Mouse (Mus musculus) lung, postnatal 36 days (tissue): ENCODE results near the gene Ap3d1.

Source experiments
- DNase-seq: peaks from one replicate; pipeline ENCODE4 v3.0.0; 2022; ENCODE audit warnings: mixed read lengths

The Ap3d1 gene

GRCm38 (mm10) chr10:80702536-80703390 lies 39.3 kb downstream of the Ap3d1 start:
- peak; percentile 98 for DNase-seq

- DNase-seq = peak; percentile 100
Observed at GRCm38 (mm10) chr10:80701721-80702535, 40.1 kb downstream of the Ap3d1 start, which contains the start of the genes Mob3a and Izumo4. Mob3a (minus strand) TSS chr10:80701977. Izumo4 (plus strand) TSS chr10:80702184.

- DNase-seq = peak; percentile 27
Observed at GRCm38 (mm10) chr10:80700732-80701131, 41.3 kb downstream of the Ap3d1 start.

- DNase-seq = no peak
Observed at GRCm38 (mm10) chr10:80700038-80700504, 42.0 kb downstream of the Ap3d1 start.

- no peak for DNase-seq
Observed at GRCm38 (mm10) chr10:80698605-80699004, 43.5 kb downstream of the Ap3d1 start.

GRCm38 (mm10) chr10:80697812-80698211 lies 44.3 kb downstream of the Ap3d1 start:
- DNase-seq = no peak

- no peak for DNase-seq
Observed at GRCm38 (mm10) chr10:80697393-80697787, 44.7 kb downstream of the Ap3d1 start.

GRCm38 (mm10) chr10:80696502-80697392 lies 45.3 kb downstream of the Ap3d1 start:
- no peak for DNase-seq

GRCm38 (mm10) chr10:80695801-80696501 lies 46.1 kb downstream of the Ap3d1 start:
- peak; percentile 33 for DNase-seq

- peak; percentile 89 for DNase-seq
Observed at GRCm38 (mm10) chr10:80695186-80695585, 46.9 kb downstream of the Ap3d1 start.

- DNase-seq = no peak
Observed at GRCm38 (mm10) chr10:80694159-80694938, 47.7 kb downstream of the Ap3d1 start.

- DNase-seq = peak; percentile 40
Observed at GRCm38 (mm10) chr10:80693401-80694045, 48.5 kb downstream of the Ap3d1 start.

- peak; percentile 66 for DNase-seq
Observed at GRCm38 (mm10) chr10:80692249-80693165, 49.6 kb downstream of the Ap3d1 start.

- DNase-seq = peak; percentile 93
Observed at GRCm38 (mm10) chr10:80687850-80688249, 54.2 kb downstream of the Ap3d1 start.

- no peak for DNase-seq
Observed at GRCm38 (mm10) chr10:80686617-80687016, 55.4 kb downstream of the Ap3d1 start.

GRCm38 (mm10) chr10:80684984-80685383 lies 57.1 kb downstream of the Ap3d1 start:
- no peak for DNase-seq

GRCm38 (mm10) chr10:80684214-80684613 lies 57.9 kb downstream of the Ap3d1 start:
- DNase-seq = peak; percentile 91

GRCm38 (mm10) chr10:80683647-80684046 lies 58.4 kb downstream of the Ap3d1 start:
- no peak for DNase-seq

- no peak for DNase-seq
Observed at GRCm38 (mm10) chr10:80682003-80682402, 60.1 kb downstream of the Ap3d1 start.
